Mouse (Mus musculus) R1 (cell line): ENCODE measurements around the gene Plxna1.
A peak's percentile ranks its signal among the peaks of the same experiment; 100 is the strongest.

Experiments
- DNase-seq: peaks from one replicate; pipeline ENCODE4 v3.0.0-alpha.2; 2018; ENCODE audit warnings: low read depth, low spot score

Gene Plxna1

GRCm38 (mm10) chr6:89333964-89334702 lies 28.3 kb downstream of the Plxna1 start:
- peak; percentile 86 for DNase-seq

- no peak for DNase-seq
These were observed 31.5 kb downstream of the Plxna1 start for GRCm38 (mm10) chr6:89330957-89331356.

DNA sequence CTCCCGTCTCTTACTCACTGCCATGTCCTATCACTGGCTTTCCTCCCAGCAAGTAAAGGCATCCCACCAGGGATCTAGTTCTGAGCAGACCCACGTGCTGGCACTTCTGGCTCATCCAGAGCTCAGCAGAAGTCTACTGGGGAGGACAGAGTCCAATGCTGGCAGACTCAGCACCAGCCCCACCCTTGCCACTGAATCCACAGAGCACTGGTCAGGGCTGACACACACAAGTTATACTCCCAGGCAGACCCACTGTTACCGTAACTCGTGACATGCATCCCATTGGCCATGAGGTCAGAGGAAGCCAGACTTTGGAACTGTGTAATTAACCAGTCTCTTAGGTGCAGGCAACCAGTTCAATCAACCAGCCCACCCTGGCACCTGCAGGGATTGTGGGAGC lies 33.8 kb downstream of the Plxna1 start:
- DNase-seq = no peak

GRCm38 (mm10) chr6:89327746-89328491 lies 34.5 kb downstream of the Plxna1 start:
- no peak for DNase-seq

- DNase-seq = no peak
These were observed 37.6 kb downstream of the Plxna1 start for GRCm38 (mm10) chr6:89324842-89325241.

DNA sequence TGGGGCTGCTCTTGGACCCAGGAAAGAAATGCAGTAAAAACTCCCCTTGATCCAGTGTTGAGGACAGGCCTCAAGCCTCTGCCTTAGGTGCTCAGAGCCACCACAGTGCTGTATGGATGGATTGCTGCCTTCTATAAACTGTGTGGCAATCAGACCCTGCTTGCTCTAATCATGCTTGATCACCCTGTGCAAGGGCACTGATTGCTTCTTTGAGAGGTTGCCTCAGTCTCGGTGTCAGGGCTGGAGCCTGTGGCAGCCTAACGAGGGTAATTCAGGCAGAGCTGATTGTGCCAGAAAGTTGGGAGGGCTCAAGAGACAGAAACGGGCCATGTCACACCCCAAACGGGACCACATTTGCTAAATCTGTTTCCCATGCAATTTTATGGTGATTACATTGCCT lies 47.2 kb downstream of the Plxna1 start:
- DNase-seq = no peak

DNA sequence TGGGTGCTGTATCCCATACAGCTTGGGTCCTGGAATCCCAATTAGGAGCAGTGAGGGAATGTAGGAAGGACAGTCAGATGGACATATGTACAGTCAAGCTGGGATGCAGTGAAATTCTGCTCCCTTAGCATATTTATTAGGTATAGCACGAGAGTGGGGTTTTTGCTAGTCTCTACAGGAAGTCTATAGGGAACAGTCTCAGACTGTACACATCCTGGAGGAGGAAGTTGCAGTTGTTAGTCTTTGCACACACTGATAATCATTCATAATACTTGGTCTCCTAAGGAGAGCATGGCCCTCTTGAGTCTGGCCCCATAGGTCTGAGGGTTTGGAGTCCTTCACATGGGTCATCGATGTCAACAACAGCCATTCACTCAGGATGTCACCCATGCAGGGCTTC lies 50.9 kb downstream of the Plxna1 start:
- DNase-seq = no peak

DNA sequence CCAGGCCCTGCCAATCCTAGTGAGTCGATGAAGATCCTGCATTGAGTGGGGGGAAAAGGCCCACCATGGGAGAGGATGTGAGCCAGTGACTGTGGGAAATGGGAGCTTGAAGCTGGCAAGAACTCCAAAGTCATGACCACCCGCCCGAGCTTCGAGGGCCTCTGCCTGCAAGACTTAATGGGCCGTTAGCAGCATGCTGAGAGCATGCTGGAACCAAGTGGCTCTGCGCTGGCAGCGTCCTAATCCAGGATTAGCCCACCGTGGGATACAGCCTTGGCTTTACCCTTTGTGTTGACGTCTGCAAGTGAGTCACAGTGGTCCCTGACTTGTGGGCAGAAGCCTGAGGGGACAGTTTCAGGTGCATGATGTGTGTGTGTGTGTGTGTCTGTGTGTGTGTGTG lies 52.2 kb downstream of the Plxna1 start:
- no peak for DNase-seq

DNA sequence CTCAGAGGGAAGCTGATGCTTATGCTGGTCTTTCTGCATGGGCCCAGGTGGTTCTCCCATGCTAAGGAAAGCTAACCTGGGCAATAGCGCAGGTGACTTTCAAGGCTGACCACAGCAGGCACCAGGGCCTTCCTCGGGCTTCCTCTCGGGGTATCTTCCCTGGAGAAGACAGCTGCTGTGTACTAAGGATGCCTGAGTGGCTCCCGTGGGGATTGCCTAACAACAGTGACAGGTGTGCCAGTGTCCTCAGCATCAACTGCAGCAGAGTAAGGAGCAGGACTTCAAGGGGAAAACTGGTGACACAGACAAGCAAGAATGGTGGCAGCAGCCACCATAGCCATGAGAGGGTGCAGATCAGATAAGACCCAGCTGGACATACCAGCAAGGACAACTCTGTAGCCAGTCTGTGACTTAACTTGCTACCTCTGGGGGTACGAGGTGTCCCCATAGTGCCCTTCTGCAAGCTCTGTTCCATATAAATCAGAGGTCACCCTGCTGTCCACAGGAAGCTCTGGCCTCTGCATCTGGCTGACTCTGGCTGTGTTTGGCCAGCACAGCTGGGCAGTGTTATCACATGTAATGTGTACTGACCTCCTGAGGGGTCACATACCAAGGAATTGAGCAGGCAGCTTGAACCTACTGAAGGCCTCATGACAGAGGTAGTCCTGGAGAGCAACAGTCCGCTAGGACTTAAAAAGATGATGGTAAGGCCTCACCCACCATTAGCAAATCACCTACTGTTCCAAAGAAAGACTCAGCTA lies 54.0 kb downstream of the Plxna1 start:
- no peak for DNase-seq

DNA sequence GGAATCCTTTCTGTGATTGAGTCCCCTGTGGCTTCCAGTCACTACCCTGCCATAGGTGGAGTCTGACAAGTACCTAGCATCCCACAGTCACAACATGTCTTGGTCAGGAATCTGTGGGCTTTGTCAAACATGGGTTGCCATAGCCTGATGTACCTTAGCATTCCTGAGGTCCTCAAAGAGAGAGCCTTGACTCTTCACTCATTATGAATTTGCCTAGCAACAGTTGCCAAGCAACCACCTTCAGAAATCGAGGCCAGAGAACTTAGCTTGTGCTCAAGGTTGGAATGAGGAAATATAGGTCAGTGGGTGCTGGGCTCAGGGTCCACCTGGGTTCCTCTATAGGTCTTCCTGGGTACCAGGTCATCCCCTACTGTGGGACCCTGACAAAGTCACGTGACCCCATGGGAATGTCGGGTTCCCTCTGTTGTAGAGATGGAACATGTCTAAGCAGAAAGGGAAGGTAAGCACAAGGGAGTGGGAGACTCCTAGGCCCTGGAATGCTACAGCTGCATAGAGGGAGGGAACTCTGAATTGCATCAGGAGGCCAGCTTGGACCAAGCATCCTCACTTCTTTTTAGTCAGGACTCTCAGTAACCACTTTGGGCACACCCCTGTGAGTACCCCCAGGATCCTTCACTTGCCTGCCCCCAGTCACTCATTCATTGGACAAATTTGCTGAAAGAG lies 57.9 kb downstream of the Plxna1 start:
- DNase-seq = peak; percentile 82

DNA sequence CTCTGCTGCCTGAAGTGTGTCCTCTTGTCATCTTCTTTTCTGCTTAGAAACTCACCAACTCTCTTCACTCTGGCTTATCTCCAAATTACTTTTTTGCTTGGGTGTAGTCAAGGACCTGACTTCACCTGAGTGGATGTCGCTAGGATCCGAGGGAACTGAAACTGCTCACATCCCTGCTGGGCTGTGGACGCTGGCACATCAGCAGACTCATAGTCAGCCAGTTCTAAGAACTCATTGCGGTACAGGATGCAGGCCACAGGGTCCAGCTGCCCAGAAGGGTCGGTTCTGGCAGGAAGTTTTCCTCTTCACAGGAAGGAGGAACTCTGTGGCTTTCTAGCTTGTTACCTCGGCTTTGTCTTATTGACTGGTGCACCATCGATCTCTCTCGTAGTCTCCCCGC lies 62.6 kb downstream of the Plxna1 start:
- no peak for DNase-seq

DNA sequence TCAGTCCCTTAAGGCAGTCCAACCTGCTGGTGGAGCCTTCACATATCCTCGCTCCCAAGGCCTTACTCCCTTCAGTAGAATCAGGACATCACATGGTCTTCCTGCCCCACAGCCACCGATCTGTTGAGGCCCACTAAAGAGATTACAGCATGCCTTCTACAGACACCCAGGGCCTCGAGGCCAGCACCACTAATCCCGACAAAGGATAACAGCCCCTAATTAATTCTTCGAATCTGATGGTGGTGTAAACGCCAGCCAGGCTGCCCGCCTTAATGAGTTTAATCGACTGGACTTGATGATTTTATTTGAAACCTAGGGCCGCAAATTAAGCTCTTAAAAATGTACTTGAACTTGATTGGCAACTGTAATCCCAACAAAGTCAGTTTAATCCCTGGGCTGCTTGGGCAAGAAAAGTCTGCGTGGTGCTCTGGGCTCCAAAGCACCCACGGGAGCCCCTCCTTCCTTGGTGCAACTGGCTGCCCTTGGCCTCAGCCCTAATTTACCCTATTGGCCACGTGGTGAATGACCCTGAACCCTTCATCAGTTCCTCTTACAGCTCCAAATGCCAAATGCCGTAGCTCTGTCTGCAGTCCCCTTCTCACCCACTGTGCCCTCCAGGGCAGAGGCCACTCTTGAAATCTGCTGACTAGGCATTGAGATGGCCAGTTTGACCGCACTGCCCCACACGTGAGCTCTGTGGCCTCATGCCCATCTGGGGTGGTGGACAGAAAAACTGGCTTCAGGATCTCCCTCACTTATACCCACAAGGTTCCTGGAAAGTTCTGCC lies 65.3 kb downstream of the Plxna1 start:
- DNase-seq = no peak

GRCm38 (mm10) chr6:89296001-89296709 lies 66.3 kb downstream of the Plxna1 start:
- DNase-seq = no peak

DNA sequence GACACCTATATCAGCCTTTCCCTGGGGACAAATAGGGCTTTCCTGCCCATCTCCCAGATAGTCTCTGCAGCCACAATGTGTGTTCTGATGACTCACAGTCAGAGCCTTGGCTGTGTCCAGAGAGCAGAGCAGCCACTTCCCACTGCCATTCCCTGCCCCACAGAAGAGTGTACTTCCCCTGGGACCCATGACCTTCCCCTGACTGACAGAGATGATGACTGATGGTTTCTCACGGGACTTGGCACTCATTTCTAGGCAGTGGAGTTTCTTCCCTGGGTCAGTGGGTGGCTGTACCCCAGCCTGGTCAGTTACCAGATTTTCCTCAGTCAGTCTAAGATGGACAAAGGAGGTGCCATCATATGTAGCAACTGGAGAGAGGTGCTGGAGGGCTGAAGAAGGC lies 67.8 kb downstream of the Plxna1 start:
- DNase-seq = no peak

- DNase-seq = peak; percentile 85
These were observed 70.9 kb downstream of the Plxna1 start for GRCm38 (mm10) chr6:89291494-89291893.

- peak; percentile 94 for DNase-seq
These were observed 74.3 kb downstream of the Plxna1 start for GRCm38 (mm10) chr6:89288156-89288555.

GRCm38 (mm10) chr6:89286700-89287428 lies 75.6 kb downstream of the Plxna1 start:
- peak; percentile 96 for DNase-seq

DNA sequence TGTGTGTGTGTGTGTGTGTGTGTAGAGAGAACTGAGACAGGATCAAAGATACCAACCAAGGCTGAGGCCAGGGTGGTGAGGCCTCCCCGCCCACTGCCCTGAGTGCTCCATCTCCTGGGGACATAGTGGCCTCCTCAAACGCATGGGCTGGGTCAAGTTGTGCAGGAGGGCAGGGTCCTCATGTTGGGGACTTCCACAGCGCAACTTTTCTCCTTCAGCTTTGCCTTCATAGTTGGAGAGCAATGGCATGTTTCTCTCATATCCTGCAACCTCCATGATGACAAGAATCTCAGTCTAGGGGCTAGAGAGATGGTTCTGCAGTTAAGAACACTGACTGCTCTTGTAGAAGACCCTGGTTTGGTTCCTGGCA lies 76.1 kb downstream of the Plxna1 start:
- no peak for DNase-seq

DNA sequence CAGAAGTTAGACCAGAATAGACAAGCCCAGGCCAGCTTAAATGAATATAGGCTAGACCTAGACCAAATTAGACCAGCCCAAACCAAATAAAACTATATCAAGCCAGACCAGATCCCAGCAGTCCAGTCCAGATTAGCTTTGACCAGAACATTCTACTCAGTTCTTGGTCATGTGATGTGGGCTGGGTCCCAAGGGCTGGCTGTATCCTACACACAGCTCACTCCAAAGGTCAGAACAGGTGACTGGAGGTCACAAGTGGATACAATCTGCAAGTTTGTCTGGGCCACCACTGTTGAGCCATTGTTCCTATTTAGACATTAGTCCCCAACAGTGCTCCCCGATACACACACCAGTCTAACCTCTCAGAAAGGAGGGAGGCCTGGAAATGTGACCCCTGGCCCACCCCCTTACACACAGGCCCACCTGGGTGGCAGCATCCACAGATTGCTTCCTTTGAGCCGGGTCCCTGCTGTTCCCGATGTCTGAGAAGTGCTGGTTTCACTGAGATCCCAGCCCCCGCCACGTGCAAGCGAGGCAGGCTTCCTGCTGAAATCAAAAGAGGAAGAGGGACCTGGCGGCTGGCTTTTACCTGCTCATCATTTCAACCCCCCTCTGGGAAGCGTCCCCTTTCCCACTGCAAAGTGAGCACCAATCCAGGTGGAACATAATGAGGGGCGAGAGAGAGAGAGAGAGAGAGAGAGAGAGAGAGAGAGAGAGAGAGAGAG lies 76.7 kb downstream of the Plxna1 start:
- peak; percentile 72 for DNase-seq
